Mouse (Mus musculus) ES-E14 (cell line): ENCODE results near the gene Pde6b.

Experiments used
- CHD2 ChIP-seq: IDR thresholded peaks from 2 replicates; pipeline ENCODE4 v1.6.1; 2014; ENCODE audit warnings: mild to moderate bottlenecking, low read depth, low read length, inconsistent platforms
- HCFC1 ChIP-seq: IDR thresholded peaks from 2 replicates; pipeline ENCODE4 v1.6.1; 2012; ENCODE audit warnings: low read length, inconsistent platforms, borderline replicate concordance; ENCODE audit not compliant: insufficient read depth
- MAFK ChIP-seq: IDR thresholded peaks from 2 replicates; pipeline ENCODE4 v1.6.1; 2014; ENCODE audit warnings: mild to moderate bottlenecking, low read depth, low read length, inconsistent platforms; ENCODE audit not compliant: insufficient read depth
- ZC3H11A ChIP-seq: IDR thresholded peaks from 2 replicates; pipeline ENCODE4 v1.6.1; 2012; ENCODE audit warnings: low read depth, mild to moderate bottlenecking, inconsistent platforms, low read length, borderline replicate concordance
- ZNF384 ChIP-seq: IDR thresholded peaks from 2 replicates; pipeline ENCODE4 v1.6.1; 2012; ENCODE audit warnings: low read depth, low read length, inconsistent platforms

- TF ChIP-seq MAFK, result no peak
- TF ChIP-seq ZC3H11A, result no peak
- TF ChIP-seq ZNF384, result no peak
- no peak for TF ChIP-seq HCFC1
- TF ChIP-seq CHD2, result no peak
Observed at GRCm38 (mm10) chr5:108367871-108368332, 20.3 kb upstream of the Pde6b start, which contains the start of gene Gm42517.
